Mouse (Mus musculus) myocyte (in vitro differentiated cells): Measurements from ENCODE around the gene Eftud2. TPM values are rescaled to one million over a fixed set of nuclear protein-coding genes. Genes with fewer than 3 reads are reported as not detected.
A peak's percentile ranks its signal among the peaks of the same experiment; 100 is the strongest.

Source experiments
- H3K27me3 ChIP-seq: one replicate; pipeline ENCODE4 v1.6.1; 2011; ENCODE audit not compliant: control insufficient read depth, insufficient read depth, insufficient read length
- H3K36me3 ChIP-seq: one replicate; pipeline ENCODE4 v1.6.1; 2011; ENCODE audit not compliant: control insufficient read depth, insufficient read depth
- H3K4me2 ChIP-seq: one replicate; pipeline ENCODE4 v1.6.1; 2011; ENCODE audit warnings: low read depth, control low read depth
- H3K4me3 ChIP-seq: one replicate; pipeline ENCODE4 v1.5.1; 2011; ENCODE audit warnings: mild to moderate bottlenecking, control low read depth, moderate library complexity
- H3K79me2 ChIP-seq: one replicate; pipeline ENCODE4 v1.6.1; 2011; ENCODE audit not compliant: control insufficient read depth, insufficient read depth
- H3ac ChIP-seq: one replicate; pipeline ENCODE4 v1.6.1; 2011; ENCODE audit not compliant: control insufficient read depth, insufficient read length
- CEBPB ChIP-seq: IDR thresholded peaks from 2 replicates; pipeline ENCODE4 v1.6.1; 2011; ENCODE audit warnings: mild to moderate bottlenecking, moderate library complexity; ENCODE audit not compliant: poor library complexity, insufficient read depth, severe bottlenecking
- E2F4 ChIP-seq: IDR thresholded peaks from one replicate; pipeline ENCODE4 v1.6.1; 2011; ENCODE audit warnings: mild to moderate bottlenecking, control low read depth, moderate library complexity; ENCODE audit not compliant: insufficient read depth
- MAX ChIP-seq: IDR thresholded peaks from one replicate; pipeline ENCODE4 v1.6.1; 2011; ENCODE audit warnings: low read depth, mild to moderate bottlenecking, control low read depth
- MYOD1 ChIP-seq, 3 experiments: IDR thresholded peaks; one replicate each; pipeline ENCODE4 v1.6.1; 2011; ENCODE audit warnings: control low read depth in 2 of 3, low read depth in 2 of 3, mild to moderate bottlenecking in 2 of 3, moderate library complexity in 1 of 3; ENCODE audit not compliant: insufficient read length in 2 of 3, control insufficient read depth in 1 of 3
- MYOG ChIP-seq, 3 experiments: IDR thresholded peaks; one replicate each; pipeline ENCODE4 v1.6.1; 2011; ENCODE audit warnings: control low read depth in 2 of 3, low read depth in 2 of 3, mild to moderate bottlenecking in 2 of 3; ENCODE audit not compliant: insufficient read length in 2 of 3, control insufficient read depth in 1 of 3, insufficient read depth in 1 of 3
- POLR2A ChIP-seq: IDR thresholded peaks from one replicate; pipeline ENCODE4 v1.6.1; 2011; ENCODE audit warnings: low read depth, mild to moderate bottlenecking, control low read depth, moderate library complexity; ENCODE audit not compliant: insufficient read length
- POLR2AphosphoS2 ChIP-seq: IDR thresholded peaks from one replicate; pipeline ENCODE4 v1.6.1; 2011; ENCODE audit warnings: low read depth, control low read depth; ENCODE audit not compliant: insufficient read length
- REST ChIP-seq: IDR thresholded peaks from one replicate; pipeline ENCODE4 v1.6.1; 2011; ENCODE audit warnings: mild to moderate bottlenecking, control low read depth, moderate library complexity; ENCODE audit not compliant: insufficient read depth, insufficient read length
- SRF ChIP-seq: IDR thresholded peaks from one replicate; pipeline ENCODE4 v1.6.1; 2011; ENCODE audit warnings: low read depth; ENCODE audit not compliant: control insufficient read depth, insufficient read length
- TCF12 ChIP-seq: IDR thresholded peaks from one replicate; pipeline ENCODE4 v1.6.1; 2011; ENCODE audit warnings: mild to moderate bottlenecking, control low read depth; ENCODE audit not compliant: poor library complexity, insufficient read depth, severe bottlenecking
- TCF3 ChIP-seq: IDR thresholded peaks from one replicate; pipeline ENCODE4 v1.6.1; 2011; ENCODE audit warnings: low read depth, control low read depth; ENCODE audit not compliant: insufficient read length
- USF1 ChIP-seq: IDR thresholded peaks from one replicate; pipeline ENCODE4 v1.6.1; 2011; ENCODE audit warnings: low read depth, mild to moderate bottlenecking, control low read depth, moderate library complexity
- polyA plus RNA-seq: library from polyadenylated mRNA; unstranded; fragments of >200 nt; fragmentation: generic; extraction: Trizol; gene quantifications from one replicate; pipeline ENCODE4 v1.2.1, GENCODE M21; 2012; ENCODE audit warnings: missing spikeins

Eftud2 gene
- polyA plus RNA-seq, 1 experiment, result 104 TPM

GRCm38 (mm10) chr11:102890096-102890495, 9.3 kb upstream of the Eftud2 start:
- Histone ChIP-seq H3K4me3 (no peak overlapping the region), H3K79me2 (no peaks in the 10 kb centered on the region), H3K36me3 (no peaks in the 10 kb centered on the region), H3K27me3 (peaks cover 9% of the 10 kb centered on the region), H3ac (no peak overlapping the region), H3K4me2 (no peak overlapping the region)
- TF ChIP-seq USF1 (no peak), CEBPB (peak; percentile 39; the same call in 1 of the 2 replicates)

GRCm38 (mm10) chr11:102888135-102888534, 7.3 kb upstream of the Eftud2 start:
- Histone ChIP-seq H3K27me3 (peaks cover 9% of the 10 kb centered on the region), H3K4me2 (no peak overlapping the region), H3K36me3 (no peaks in the 10 kb centered on the region), H3ac (no peak overlapping the region), H3K79me2 (no peaks in the 10 kb centered on the region), H3K4me3 (no peak overlapping the region)
- TF ChIP-seq CEBPB (no peak), E2F4 (no peak), TCF3 (no peak), REST (no peak), POLR2AphosphoS2 (no peak), USF1 (no peak), MYOG (IDR thresholded peaks at IDR 0.05; ENCODE audit: control insufficient read depth in 1 of 3, insufficient read depth in 1 of 3, insufficient read length in 2 of 3, low read depth in 2 of 3) (no peak), TCF12 (no peak), POLR2A (no peak), MYOD1 (IDR thresholded peaks at IDR 0.05; ENCODE audit: control insufficient read depth in 1 of 3, insufficient read length in 2 of 3, low read depth in 2 of 3) (no peak), SRF (no peak), MAX (no peak)

- Histone ChIP-seq H3K36me3 (no peaks in the 10 kb centered on the region), H3ac (no peak overlapping the region), H3K79me2 (no peaks in the 10 kb centered on the region), H3K27me3 (peaks cover 9% of the 10 kb centered on the region), H3K4me2 (no peak overlapping the region), H3K4me3 (no peak overlapping the region)
- TF ChIP-seq CEBPB (no peak), MYOD1 (IDR thresholded peaks at IDR 0.05; ENCODE audit: control insufficient read depth in 1 of 3, insufficient read length in 2 of 3, low read depth in 2 of 3) (no peak), SRF (no peak), REST (no peak), TCF3 (no peak), MYOG (IDR thresholded peaks at IDR 0.05; ENCODE audit: control insufficient read depth in 1 of 3, insufficient read depth in 1 of 3, insufficient read length in 2 of 3, low read depth in 2 of 3) (no peak), USF1 (no peak), E2F4 (no peak), POLR2AphosphoS2 (no peak), TCF12 (no peak)
Observed at GRCm38 (mm10) chr11:102887433-102887832, 6.6 kb upstream of the Eftud2 start.

GRCm38 (mm10) chr11:102884616-102885219, 3.9 kb upstream of the Eftud2 start, which contains the start of gene Fam187a:
Fam187a (plus strand) TSS chr11:102885169.
- Histone ChIP-seq H3K79me2 (peaks cover 11% of the 10 kb centered on the region), H3K27me3 (peaks cover 9% of the 10 kb centered on the region), H3K4me3 (no peak within 1 kb of the TSS), H3K36me3 (no peaks in the 10 kb centered on the region), H3ac (no peak within 1 kb of the TSS), H3K4me2 (peak within 1 kb of the TSS; percentile 30)
- no peak for TF ChIP-seq REST
- no peak for TF ChIP-seq TCF12
- no peak for TF ChIP-seq CEBPB
- TF ChIP-seq MYOG (IDR thresholded peaks at IDR 0.05; ENCODE audit: control insufficient read depth in 1 of 3, insufficient read depth in 1 of 3, insufficient read length in 2 of 3, low read depth in 2 of 3), result no peak
- no peak for TF ChIP-seq POLR2AphosphoS2
- TF ChIP-seq POLR2A, result no peak
- TF ChIP-seq E2F4, result no peak
- TF ChIP-seq TCF3, result no peak
- no peak for TF ChIP-seq MYOD1 (IDR thresholded peaks at IDR 0.05; ENCODE audit: control insufficient read depth in 1 of 3, insufficient read length in 2 of 3, low read depth in 2 of 3)
- no peak for TF ChIP-seq MAX
- no peak for TF ChIP-seq USF1
- no peak for TF ChIP-seq SRF

DNA sequence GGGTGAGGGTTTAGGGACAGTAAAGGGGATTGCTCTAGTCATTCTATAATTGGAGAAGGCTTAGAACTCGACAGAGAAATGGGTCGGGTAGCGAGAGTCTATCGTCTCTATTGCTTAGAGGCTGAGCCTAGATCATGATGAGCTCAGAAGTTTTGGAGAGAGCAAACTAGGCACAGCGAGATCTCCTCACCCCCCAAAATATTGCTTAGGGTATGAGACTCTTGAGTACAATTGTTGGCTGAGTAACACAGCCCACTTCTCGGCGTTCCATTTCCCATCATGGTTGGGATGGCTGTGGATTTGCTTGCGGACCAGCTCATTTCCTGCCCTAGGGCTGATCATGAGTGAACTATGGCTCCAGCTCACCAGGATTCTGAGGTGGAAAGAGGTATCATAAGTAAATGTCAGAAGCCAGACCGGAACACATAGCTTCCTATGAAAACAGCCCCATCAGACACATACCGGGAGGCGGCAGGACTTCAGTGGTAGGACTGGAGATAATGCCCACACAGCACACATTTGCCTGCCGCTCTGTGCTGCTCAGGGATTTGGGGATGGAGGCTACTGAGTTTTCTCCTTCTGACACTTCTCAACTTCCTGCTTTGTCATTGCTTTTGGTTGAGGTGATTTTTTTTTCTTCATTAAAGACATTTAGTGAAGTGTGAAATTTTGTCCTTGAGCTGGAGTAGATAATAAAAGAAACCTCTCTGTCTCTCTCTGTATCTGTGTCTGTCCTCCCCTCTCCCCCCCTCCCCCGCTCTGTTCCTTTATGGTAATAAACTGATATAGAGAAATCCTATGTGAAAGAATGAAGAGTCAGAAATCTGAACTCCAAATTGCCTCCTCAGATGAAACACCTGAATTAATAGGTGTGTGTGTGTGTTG, 771 bp upstream of the Eftud2 start:
- Histone ChIP-seq H3K27me3 (no peaks in the 10 kb centered on the region), H3ac (peak overlapping the region; percentile 34), H3K36me3 (peaks cover 2% of the 10 kb centered on the region), H3K79me2 (peaks cover 33% of the 10 kb centered on the region), H3K4me3 (peak overlapping the region; percentile 92), H3K4me2 (peak overlapping the region; percentile 96)
- TF ChIP-seq MAX (no peak), USF1 (no peak), TCF3 (no peak), REST (no peak), SRF (no peak), E2F4 (no peak), TCF12 (no peak), MYOG (IDR thresholded peaks at IDR 0.05; ENCODE audit: control insufficient read depth in 1 of 3, insufficient read depth in 1 of 3, insufficient read length in 2 of 3, low read depth in 2 of 3) (no peak), CEBPB (no peak), POLR2A (no peak), MYOD1 (IDR thresholded peaks at IDR 0.05; ENCODE audit: control insufficient read depth in 1 of 3, insufficient read length in 2 of 3, low read depth in 2 of 3) (no peak), POLR2AphosphoS2 (no peak)
